Mouse (Mus musculus): ENCODE results near the gene Efcab12. TPM values are rescaled to one million over a fixed set of nuclear protein-coding genes. Genes with fewer than 3 reads are reported as not detected.

Gene Efcab12
- polyA plus RNA-seq, 1 experiment from 2014 or later, result 1.4 TPM

DNA sequence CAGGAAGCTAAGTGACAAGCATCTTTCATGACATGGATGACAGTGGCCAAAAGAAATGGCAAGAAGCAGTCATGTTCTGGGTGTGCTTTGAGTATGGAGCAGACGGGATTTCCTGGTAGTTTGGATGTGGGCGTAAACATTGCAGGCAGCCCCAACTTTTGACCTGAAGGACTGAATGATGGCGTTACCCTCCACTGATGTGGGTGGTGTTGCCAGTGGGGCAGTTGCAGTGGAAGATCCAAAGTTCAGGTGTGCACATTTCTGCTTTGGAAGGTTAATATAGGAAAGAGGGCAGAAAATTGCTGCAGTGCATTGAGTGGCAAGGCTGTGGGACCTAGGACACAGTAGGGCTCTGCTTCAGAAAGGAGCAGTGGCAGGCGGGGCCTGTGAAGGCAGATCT is 27.0 kb upstream of the Efcab12 start:
- H3K9ac ChIP-seq (ENCODE audit: low read length), result no peak overlapping the region
- no peak overlapping the region for H3K27ac ChIP-seq (ENCODE audit: low read depth, low read length)
- no peaks in the 10 kb centered on the region for H3K4me1 ChIP-seq (ENCODE audit: control insufficient read depth, insufficient read depth, low read length)
- no peak for ATAC-seq
- no peaks in the 10 kb centered on the region for H3K27me3 ChIP-seq (replicated peaks; ENCODE audit: control insufficient read depth, insufficient read depth, low read length)
- no peak for DNase-seq (ENCODE audit: low spot score)
- H3K9me3 ChIP-seq (replicated peaks; ENCODE audit: control insufficient read depth, low read length), result no peaks in the 10 kb centered on the region
- peaks cover 6% of the 10 kb centered on the region; the same call in 1 of the 2 replicates for H3K36me3 ChIP-seq (ENCODE audit: control insufficient read depth, insufficient read depth, low read length)
- H3K4me2 ChIP-seq (ENCODE audit: low read length), result no peak overlapping the region
- 90% methylated on average over 4 of the region's 4 CpGs for WGBS
- no peak overlapping the region for H3K4me3 ChIP-seq (ENCODE audit: low read depth, low read length)

DNA sequence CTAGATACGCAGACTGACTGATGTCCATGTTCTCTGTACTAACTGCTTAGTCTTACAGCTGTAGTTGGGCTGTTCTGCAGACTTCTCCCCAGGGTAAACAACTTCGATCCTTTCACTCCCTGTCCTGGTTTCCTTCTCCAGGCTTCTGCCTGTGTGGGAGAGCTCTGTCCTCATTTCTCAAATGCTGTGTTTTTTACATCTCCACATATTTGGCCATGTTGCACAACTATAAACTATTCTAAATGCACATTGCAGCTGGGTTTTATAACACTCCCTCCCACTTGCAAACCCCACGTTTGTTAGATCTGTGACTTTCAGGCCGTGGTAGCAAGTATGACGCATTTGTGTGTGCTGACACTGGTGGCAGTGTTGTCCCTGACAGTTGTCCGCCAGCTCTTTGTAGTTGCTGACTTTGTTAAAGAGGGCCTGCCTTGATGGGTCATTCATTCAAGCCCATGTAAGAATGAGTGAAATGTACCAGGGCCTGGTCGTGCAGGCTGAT is 25.2 kb upstream of the Efcab12 start:
- H3K27me3 ChIP-seq (replicated peaks; ENCODE audit: control insufficient read depth, insufficient read depth, low read length), result no peaks in the 10 kb centered on the region
- no peaks in the 10 kb centered on the region for H3K9me3 ChIP-seq (replicated peaks; ENCODE audit: control insufficient read depth, low read length)
- no peak overlapping the region for H3K9ac ChIP-seq (ENCODE audit: low read length)
- WGBS, result 80% methylated on average over 7 of the region's 7 CpGs
- DNase-seq (ENCODE audit: low spot score) (no peak), ATAC-seq (no peak)
- no peak overlapping the region for H3K27ac ChIP-seq (ENCODE audit: low read depth, low read length)
- no peak overlapping the region for H3K4me2 ChIP-seq (ENCODE audit: low read length)
- H3K36me3 ChIP-seq (ENCODE audit: control insufficient read depth, insufficient read depth, low read length), result peaks cover 6% of the 10 kb centered on the region; the same call in 1 of the 2 replicates
- no peaks in the 10 kb centered on the region for H3K4me1 ChIP-seq (ENCODE audit: control insufficient read depth, insufficient read depth, low read length)
- H3K4me3 ChIP-seq (ENCODE audit: low read depth, low read length), result no peak overlapping the region

DNA sequence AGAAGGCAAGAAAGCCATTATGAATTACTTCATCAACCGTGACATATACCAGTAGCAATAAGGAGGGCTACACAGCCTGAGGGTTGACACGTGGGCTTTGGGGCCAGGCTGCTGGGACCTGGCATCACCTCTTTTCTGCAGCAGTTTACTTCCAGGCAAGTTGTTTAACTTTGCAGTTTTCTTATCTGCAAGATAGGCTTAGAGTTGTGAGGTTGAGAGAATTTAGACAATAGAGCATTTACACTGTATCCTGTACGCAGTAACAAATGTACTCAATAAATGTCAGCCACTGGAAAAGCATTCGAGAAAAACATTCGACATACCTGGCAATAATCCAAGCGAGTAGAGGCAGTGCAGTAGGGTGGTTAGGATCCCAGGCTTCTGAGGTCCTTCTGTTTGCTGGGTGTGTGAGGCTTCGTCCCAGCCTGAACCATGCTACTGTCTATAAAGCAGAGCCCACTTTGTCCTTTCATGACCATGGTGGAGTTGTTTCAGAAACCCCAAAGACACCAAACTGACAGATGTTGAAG is 21.9 kb upstream of the Efcab12 start:
- Histone ChIP-seq H3K27ac (ENCODE audit: low read depth, low read length) (no peak overlapping the region), H3K4me3 (ENCODE audit: low read depth, low read length) (no peak overlapping the region), H3K9ac (ENCODE audit: low read length) (no peak overlapping the region), H3K9me3 (replicated peaks; ENCODE audit: control insufficient read depth, low read length) (no peaks in the 10 kb centered on the region), H3K4me2 (ENCODE audit: low read length) (no peak overlapping the region), H3K4me1 (ENCODE audit: control insufficient read depth, insufficient read depth, low read length) (no peaks in the 10 kb centered on the region), H3K36me3 (ENCODE audit: control insufficient read depth, insufficient read depth, low read length) (peaks cover 6% of the 10 kb centered on the region; the same call in 1 of the 2 replicates), H3K27me3 (replicated peaks; ENCODE audit: control insufficient read depth, insufficient read depth, low read length) (no peaks in the 10 kb centered on the region)
- DNase-seq (ENCODE audit: low spot score) (no peak), ATAC-seq (no peak)
- 73% methylated on average over 7 of the region's 7 CpGs for whole genome bisulfite sequencing

DNA sequence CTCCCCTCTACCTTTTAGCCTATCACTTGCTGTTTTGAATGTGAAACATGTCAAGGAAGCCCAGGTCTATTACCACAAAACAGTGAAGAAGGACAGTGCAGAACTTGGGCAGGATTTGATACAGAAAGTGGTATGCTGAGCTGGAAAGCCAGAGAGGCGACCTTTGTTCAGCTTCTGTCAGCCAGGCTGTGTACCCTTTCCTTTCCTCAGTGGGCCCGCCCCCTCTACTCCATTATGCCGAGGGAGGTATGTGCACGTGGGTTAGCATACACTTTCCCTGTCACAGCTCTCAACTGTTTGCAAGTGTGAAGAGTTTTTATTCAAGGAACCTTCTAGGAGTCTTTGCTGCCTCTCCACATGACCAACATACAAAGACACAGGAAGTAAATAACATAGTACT is 21.0 kb upstream of the Efcab12 start:
- H3K27me3 ChIP-seq (replicated peaks; ENCODE audit: control insufficient read depth, insufficient read depth, low read length), result no peaks in the 10 kb centered on the region
- H3K36me3 ChIP-seq (ENCODE audit: control insufficient read depth, insufficient read depth, low read length), result peaks cover 6% of the 10 kb centered on the region; the same call in 1 of the 2 replicates
- no peaks in the 10 kb centered on the region for H3K4me1 ChIP-seq (ENCODE audit: control insufficient read depth, insufficient read depth, low read length)
- no peak overlapping the region for H3K27ac ChIP-seq (ENCODE audit: low read depth, low read length)
- no peak overlapping the region for H3K4me3 ChIP-seq (ENCODE audit: low read depth, low read length)
- DNase-seq (ENCODE audit: low spot score) (no peak), ATAC-seq (no peak)
- no peak overlapping the region for H3K4me2 ChIP-seq (ENCODE audit: low read length)
- H3K9me3 ChIP-seq (replicated peaks; ENCODE audit: control insufficient read depth, low read length), result no peaks in the 10 kb centered on the region
- WGBS, result 53% methylated on average over 4 of the region's 4 CpGs
- no peak overlapping the region for H3K9ac ChIP-seq (ENCODE audit: low read length)

DNA sequence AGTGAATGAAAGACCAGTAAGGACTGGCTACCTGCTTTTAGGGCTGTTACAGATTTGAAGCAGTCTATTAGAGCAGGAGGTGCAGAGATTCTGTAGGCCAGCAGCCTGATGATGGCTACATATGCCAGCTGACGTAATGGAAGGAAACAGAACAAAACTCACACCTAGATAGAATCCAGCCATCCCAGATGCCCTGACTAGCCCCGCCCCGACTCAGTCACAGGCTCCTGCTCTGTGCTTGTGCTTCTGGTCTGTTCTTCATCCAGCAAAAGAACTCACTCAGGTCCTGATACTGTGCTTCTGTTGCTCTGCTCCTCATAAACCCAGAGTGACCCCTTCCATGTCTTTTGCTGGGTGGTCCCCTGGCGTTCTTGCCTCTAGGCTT is 18.1 kb upstream of the Efcab12 start:
- no peaks in the 10 kb centered on the region for H3K27me3 ChIP-seq (replicated peaks; ENCODE audit: control insufficient read depth, insufficient read depth, low read length)
- H3K36me3 ChIP-seq (ENCODE audit: control insufficient read depth, insufficient read depth, low read length), result no peaks in the 10 kb centered on the region
- H3K9me3 ChIP-seq (replicated peaks; ENCODE audit: control insufficient read depth, low read length), result no peaks in the 10 kb centered on the region
- no peak overlapping the region for H3K9ac ChIP-seq (ENCODE audit: low read length)
- peaks cover 6% of the 10 kb centered on the region for H3K4me1 ChIP-seq (ENCODE audit: control insufficient read depth, insufficient read depth, low read length)
- H3K4me2 ChIP-seq (ENCODE audit: low read length), result no peak overlapping the region
- H3K4me3 ChIP-seq (ENCODE audit: low read depth, low read length), result no peak overlapping the region
- no peak overlapping the region for H3K27ac ChIP-seq (ENCODE audit: low read depth, low read length)
- ATAC-seq (no peak), DNase-seq (ENCODE audit: low spot score) (no peak)
- WGBS, result 80% methylated on average over 4 of the region's 4 CpGs

DNA sequence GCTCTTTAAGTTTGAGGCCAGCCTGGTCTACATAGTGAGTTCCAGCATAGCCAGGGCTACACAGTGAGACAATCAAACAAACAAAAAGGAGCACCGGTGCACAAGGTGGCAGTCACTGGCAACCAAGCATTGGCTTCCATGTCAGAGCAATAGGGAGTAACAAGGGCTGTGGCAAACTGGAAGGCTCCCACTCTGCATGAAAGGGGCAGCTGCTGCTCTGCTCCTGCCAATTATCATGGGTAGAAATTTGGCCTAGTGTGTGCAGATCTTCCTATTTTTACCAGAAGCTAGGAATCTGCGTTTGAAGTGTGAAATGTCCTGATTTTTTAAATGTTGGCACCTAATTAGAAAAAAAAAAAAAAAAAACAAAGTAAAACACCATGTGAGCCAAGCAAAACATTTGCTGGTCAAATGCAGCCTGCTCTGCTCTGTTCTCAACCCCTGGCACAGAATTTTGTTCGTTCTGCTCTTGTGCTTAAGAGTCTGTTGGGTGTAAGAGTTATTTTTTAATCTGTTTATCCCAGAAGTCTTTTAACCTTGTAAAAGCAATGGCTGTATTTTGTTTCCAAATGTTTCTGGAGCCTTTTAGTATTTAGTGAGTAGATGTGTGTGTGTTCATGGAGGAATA is 17.6 kb upstream of the Efcab12 start:
- DNase-seq (ENCODE audit: low spot score) (no peak), ATAC-seq (no peak)
- WGBS, result 72% methylated on average over 3 of the region's 3 CpGs

DNA sequence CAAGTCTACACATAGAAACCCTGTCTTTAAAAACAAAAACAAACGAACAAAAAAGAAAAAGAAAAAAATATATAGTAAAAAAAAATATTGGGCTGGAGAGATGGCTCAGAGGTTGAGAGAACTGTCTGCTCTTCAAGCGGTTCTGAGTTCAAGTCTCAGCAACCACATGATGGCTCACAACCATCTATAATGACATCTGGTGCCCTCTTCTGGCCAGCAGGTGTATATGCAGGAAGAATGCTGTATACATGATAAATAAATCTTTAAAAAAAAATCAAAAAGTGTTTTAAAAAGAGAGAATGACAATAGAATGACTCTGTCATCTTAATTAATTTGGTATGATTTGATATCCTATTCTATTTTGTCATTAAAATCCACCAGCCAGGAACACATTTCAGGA is 16.2 kb upstream of the Efcab12 start:
- Histone ChIP-seq H3K27ac (ENCODE audit: low read depth, low read length) (no peak overlapping the region), H3K9me3 (replicated peaks; ENCODE audit: control insufficient read depth, low read length) (no peaks in the 10 kb centered on the region), H3K36me3 (ENCODE audit: control insufficient read depth, insufficient read depth, low read length) (peaks cover 8% of the 10 kb centered on the region; the same call in 1 of the 2 replicates), H3K9ac (ENCODE audit: low read length) (no peak overlapping the region), H3K4me1 (ENCODE audit: control insufficient read depth, insufficient read depth, low read length) (peaks cover 6% of the 10 kb centered on the region), H3K27me3 (replicated peaks; ENCODE audit: control insufficient read depth, insufficient read depth, low read length) (no peaks in the 10 kb centered on the region), H3K4me3 (ENCODE audit: low read depth, low read length) (no peak overlapping the region), H3K4me2 (ENCODE audit: low read length) (no peak overlapping the region)
- no peak for ATAC-seq
- DNase-seq (ENCODE audit: low spot score), result peak; percentile 6
- WGBS, result 75% methylated on average over 2 of the region's 2 CpGs

More for the DNA sequence above, 17.6 kb upstream of the Efcab12 start:
- Histone ChIP-seq H3K27ac (ENCODE audit: low read depth, low read length) (no peak overlapping the region), H3K4me3 (ENCODE audit: low read depth, low read length) (no peak overlapping the region), H3K9ac (ENCODE audit: low read length) (no peak overlapping the region), H3K36me3 (ENCODE audit: control insufficient read depth, insufficient read depth, low read length) (no peaks in the 10 kb centered on the region), H3K4me2 (ENCODE audit: low read length) (no peak overlapping the region), H3K4me1 (ENCODE audit: control insufficient read depth, insufficient read depth, low read length) (peaks cover 6% of the 10 kb centered on the region), H3K9me3 (replicated peaks; ENCODE audit: control insufficient read depth, low read length) (no peaks in the 10 kb centered on the region), H3K27me3 (replicated peaks; ENCODE audit: control insufficient read depth, insufficient read depth, low read length) (no peaks in the 10 kb centered on the region)

DNA sequence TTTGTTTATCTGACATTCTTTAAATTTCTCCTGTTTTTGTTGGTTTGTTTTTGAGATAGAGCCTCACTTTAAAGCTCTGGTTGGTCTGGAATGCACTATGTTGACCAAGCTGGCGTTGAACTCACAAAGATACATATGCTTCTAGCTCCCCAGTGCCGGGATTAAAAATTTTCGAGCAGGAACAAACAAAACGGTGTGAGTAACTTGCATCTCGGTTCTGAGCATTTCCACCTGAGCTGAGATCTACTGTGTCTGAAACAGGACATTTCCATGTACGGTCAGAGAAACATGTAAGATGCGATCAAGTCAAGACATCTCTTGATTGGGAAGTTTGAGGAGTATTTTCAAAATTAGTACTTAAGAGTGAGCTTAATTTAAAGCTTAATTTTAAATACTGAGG is 15.8 kb upstream of the Efcab12 start:
- H3K4me2 ChIP-seq (ENCODE audit: low read length), result peak overlapping the region; percentile 53
- H3K27me3 ChIP-seq (replicated peaks; ENCODE audit: control insufficient read depth, insufficient read depth, low read length), result no peaks in the 10 kb centered on the region
- H3K4me1 ChIP-seq (ENCODE audit: control insufficient read depth, insufficient read depth, low read length), result peaks cover 6% of the 10 kb centered on the region
- DNase-seq (ENCODE audit: low spot score) (no peak), ATAC-seq (no peak)
- H3K9ac ChIP-seq (ENCODE audit: low read length), result peak overlapping the region; percentile 49
- WGBS, result 40% methylated on average over 7 of the region's 7 CpGs
- peak overlapping the region; percentile 77 for H3K27ac ChIP-seq (ENCODE audit: low read depth, low read length)
- H3K36me3 ChIP-seq (ENCODE audit: control insufficient read depth, insufficient read depth, low read length), result peaks cover 12% of the 10 kb centered on the region
- H3K9me3 ChIP-seq (replicated peaks; ENCODE audit: control insufficient read depth, low read length), result no peaks in the 10 kb centered on the region
- peak overlapping the region; percentile 42 for H3K4me3 ChIP-seq (ENCODE audit: low read depth, low read length)

DNA sequence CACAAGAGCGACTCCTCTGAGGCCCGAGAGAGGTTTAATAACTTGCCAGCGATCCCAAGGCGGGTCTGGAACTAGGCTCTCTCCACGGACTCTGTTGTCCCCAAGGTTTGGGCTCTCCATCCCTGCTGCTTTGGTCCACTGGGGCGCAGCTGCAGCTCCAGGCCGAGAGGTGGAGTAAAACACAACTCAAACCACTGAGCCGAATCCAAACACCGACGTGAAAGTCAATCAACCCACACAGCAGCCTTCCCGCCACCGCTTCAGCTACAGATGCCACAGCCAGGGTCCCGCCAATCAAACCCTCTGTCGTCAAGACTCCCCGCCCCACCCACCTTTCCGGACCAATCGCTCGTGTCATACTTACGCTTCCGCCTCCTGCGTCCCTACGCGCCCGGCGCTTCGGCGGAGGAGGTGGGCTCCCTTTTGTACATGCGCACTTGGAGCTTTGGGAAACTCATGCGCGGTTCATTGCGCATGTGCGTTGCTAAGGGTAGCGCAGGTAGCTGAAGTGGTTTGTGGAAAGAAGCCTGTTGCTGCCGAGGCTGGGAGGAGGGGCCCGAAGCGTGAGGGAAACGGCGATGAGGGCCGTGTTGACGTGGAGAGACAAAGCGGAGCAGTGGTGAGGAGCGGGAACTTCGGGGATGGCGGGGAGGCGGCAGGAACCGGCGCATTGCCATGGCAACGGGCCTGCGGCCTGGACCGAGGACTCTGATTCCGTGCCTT is 15.0 kb upstream of the Efcab12 start, which contains the start of the genes Mbd4 and Ift122:
Gene Mbd4 (minus strand): TSS at position 281 of the 723 bp plus-strand sequence.
Gene Ift122 (plus strand): TSS at position 380 of the 723 bp plus-strand sequence.
- Histone ChIP-seq H3K9ac (ENCODE audit: low read length) (peak within 1 kb of the TSS; percentile 49), H3K9me3 (replicated peaks; ENCODE audit: control insufficient read depth, low read length) (no peaks in the 10 kb centered on the region), H3K4me1 (ENCODE audit: control insufficient read depth, insufficient read depth, low read length) (peaks cover 6% of the 10 kb centered on the region), H3K27ac (ENCODE audit: low read depth, low read length) (peak within 1 kb of the TSS; percentile 77), H3K4me3 (ENCODE audit: low read depth, low read length) (peak within 1 kb of the TSS; percentile 42), H3K36me3 (ENCODE audit: control insufficient read depth, insufficient read depth, low read length) (peaks cover 19% of the 10 kb centered on the region), H3K4me2 (ENCODE audit: low read length) (peak within 1 kb of the TSS; percentile 53), H3K27me3 (replicated peaks; ENCODE audit: control insufficient read depth, insufficient read depth, low read length) (no peaks in the 10 kb centered on the region)
- peak; percentile 99 for ATAC-seq
- peak; percentile 100 for DNase-seq (ENCODE audit: low spot score)
- under 1% methylated on average over 51 of the region's 51 CpGs for WGBS

All from forebrain, embryonic 14.5 days (tissue).